Mouse (Mus musculus) heart, embryonic 14.5 days (tissue): Measurements from ENCODE around the gene Cyp26c1. TPM values are rescaled to one million over a fixed set of nuclear protein-coding genes. Genes with fewer than 3 reads are reported as not detected.

ENCODE experiments used
- ATAC-seq: fragments of 200-750 bp; cut with Nextera tagmentation; 2 replicates; pipeline ENCODE4 v1.8.0; 2017; ENCODE audit warnings: low read depth, moderate TSS enrichment; ENCODE audit not compliant: insufficient number of reproducible peaks, insufficient read depth, low FRiP score
- H3K27ac ChIP-seq, 2 experiments: fragments of 200-500 bp in 1 of 2; fragments of 300-500 bp in 1 of 2; sonication (generic) in 1 of 2; replicated peaks in 1 of 2; 2 replicates each; pipeline ENCODE4 v1.5.1; 2012 to 2014; ENCODE audit warnings: low read depth in 2 of 2, low read length in 2 of 2, control low read depth in 1 of 2, mild to moderate bottlenecking in 1 of 2, mixed read lengths in 1 of 2; ENCODE audit not compliant: control insufficient read depth in 1 of 2, insufficient read depth in 1 of 2
- H3K27me3 ChIP-seq: fragments of 300-500 bp; sonication (generic); 2 replicates; pipeline ENCODE4 v1.6.1; 2014; ENCODE audit warnings: mild to moderate bottlenecking, low read length, control low read depth; ENCODE audit not compliant: control insufficient read depth, insufficient read depth
- H3K36me3 ChIP-seq: fragments of 300-500 bp; sonication (generic); 2 replicates; pipeline ENCODE4 v1.6.1; 2014; ENCODE audit warnings: mild to moderate bottlenecking, control low read depth, low read length, mixed read lengths; ENCODE audit not compliant: control insufficient read depth, insufficient read depth
- H3K4me1 ChIP-seq, 2 experiments: fragments of 200-500 bp in 1 of 2; fragments of 300-500 bp in 1 of 2; sonication (generic) in 1 of 2; 2 replicates each; pipeline ENCODE4 v1.6.1; 2012 to 2014; ENCODE audit warnings: low read length in 2 of 2, control low read depth in 1 of 2, mixed read lengths in 1 of 2; ENCODE audit not compliant: control insufficient read depth in 2 of 2, insufficient read depth in 2 of 2
- H3K4me2 ChIP-seq: fragments of 300-500 bp; sonication (generic); 2 replicates; pipeline ENCODE4 v1.6.1; 2014; ENCODE audit warnings: mild to moderate bottlenecking, low read length
- H3K4me3 ChIP-seq, 2 experiments: fragments of 200-500 bp in 1 of 2; fragments of 300-500 bp in 1 of 2; sonication (generic) in 1 of 2; 2 replicates each; pipeline ENCODE4 v1.5.1; 2012 to 2014; ENCODE audit warnings: low read length in 2 of 2, mild to moderate bottlenecking in 2 of 2, control low read depth in 1 of 2, low read depth in 1 of 2, moderate library complexity in 1 of 2; ENCODE audit not compliant: control insufficient read depth in 1 of 2, insufficient read depth in 1 of 2
- H3K9ac ChIP-seq: fragments of 300-500 bp; sonication (generic); 2 replicates; pipeline ENCODE4 v1.6.1; 2014; ENCODE audit warnings: mild to moderate bottlenecking, low read length
- H3K9me3 ChIP-seq: fragments of 300-500 bp; sonication (generic); 2 replicates; pipeline ENCODE4 v1.6.1; 2016; ENCODE audit warnings: low read length, control low read depth; ENCODE audit not compliant: control insufficient read depth
- whole genome bisulfite sequencing: fragments of 180-500 bp; shearing (Covaris S2); extraction: QIAGEN DNeasy Blood & Tissue Kit; methylation state at CpG from one replicate; pipeline ENCODE4 v1.1.7; 2014; 5-methylcytosine and 5-hydroxymethylcytosine counted together
- polyA plus RNA-seq: library from polyadenylated mRNA; unstranded; fragments of >200 nt; fragmentation: Nextera tagmentation; extraction: Ambion mirVana; gene quantifications from 2 replicates; pipeline ENCODE4 v1.2.1, GENCODE M21; 2014

The Cyp26c1 gene
- polyA plus RNA-seq: not detected in 2 replicates

GRCm38 (mm10) chr19:37685281-37685680 is at the start of gene Cyp26c1:
Cyp26c1 (plus strand) TSS chr19:37685581.
- ATAC-seq: no peak
- H3K9me3 ChIP-seq: no peaks in the 10 kb centered on the region
- WGBS: 20% methylated on average over 6 of the region's 6 CpGs
- no peak within 1 kb of the TSS; a peak in 1 of 4 replicates for H3K4me3 ChIP-seq
- H3K27ac ChIP-seq: no peak within 1 kb of the TSS
- H3K36me3 ChIP-seq: peaks cover 4% of the 10 kb centered on the region; the same call in 1 of the 2 replicates
- H3K4me1 ChIP-seq: 0 out of 4 replicates have a peak, but pooled peaks cover 0 to 7% of the 10 kb centered on the region in 2 experiments
- H3K9ac ChIP-seq: no peak within 1 kb of the TSS
- no peak within 1 kb of the TSS for H3K4me2 ChIP-seq
- peaks cover 78% of the 10 kb centered on the region for H3K27me3 ChIP-seq

DNA sequence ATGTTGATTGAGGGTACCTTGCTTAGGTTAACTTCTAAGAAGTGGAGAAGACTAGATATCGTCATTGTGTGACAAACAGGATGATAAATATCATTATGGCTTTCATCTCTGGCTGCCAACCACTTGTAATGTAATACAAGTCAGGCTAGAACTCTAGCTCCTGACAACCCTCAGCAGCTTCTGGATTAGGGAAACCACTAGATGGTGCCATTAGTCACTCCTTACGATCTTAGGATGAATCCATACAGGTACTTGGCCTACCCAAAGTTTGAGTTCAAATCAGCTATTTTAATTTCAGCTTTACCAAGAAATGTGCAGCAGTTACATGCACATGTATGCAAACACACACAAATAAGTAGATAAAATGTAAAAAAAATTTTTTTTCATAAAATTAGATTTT is 37.4 kb upstream of the Cyp26c1 start:
- Histone ChIP-seq H3K9ac (no peak overlapping the region), H3K9me3 (no peaks in the 10 kb centered on the region), H3K27me3 (no peaks in the 10 kb centered on the region), H3K4me3 (no peak overlapping the region), H3K27ac (no peak overlapping the region), H3K4me2 (no peak overlapping the region), H3K4me1 (no peaks in the 10 kb centered on the region), H3K36me3 (no peaks in the 10 kb centered on the region)
- 34% methylated on average over 2 of the region's 2 CpGs for WGBS
- no peak for ATAC-seq

DNA sequence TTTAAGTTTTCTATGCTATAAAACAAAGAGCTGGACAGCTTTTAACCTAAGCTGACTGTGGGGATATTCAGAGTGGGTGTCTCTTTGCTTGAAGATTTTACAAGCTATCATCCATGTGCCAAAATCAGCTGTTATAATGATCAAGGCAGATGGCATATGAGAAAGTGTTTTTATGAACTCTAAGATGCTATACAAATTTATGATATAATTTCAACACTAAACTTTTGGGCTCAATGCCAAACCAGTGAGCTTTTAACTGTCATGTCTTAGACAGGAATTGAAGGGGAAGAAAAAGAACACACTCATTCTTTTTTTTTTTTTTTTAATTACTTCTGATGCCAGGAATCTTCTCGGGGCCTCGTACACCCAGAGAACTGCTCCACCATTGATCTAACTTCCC is 34.9 kb upstream of the Cyp26c1 start:
- WGBS: 71% methylated on average over 2 of the region's 2 CpGs
- H3K27me3 ChIP-seq: no peaks in the 10 kb centered on the region
- no peak overlapping the region for H3K4me2 ChIP-seq
- H3K27ac ChIP-seq: no peak overlapping the region
- ATAC-seq: no peak
- H3K4me1 ChIP-seq: no peaks in the 10 kb centered on the region
- H3K4me3 ChIP-seq: no peak overlapping the region
- no peaks in the 10 kb centered on the region for H3K9me3 ChIP-seq
- H3K9ac ChIP-seq: no peak overlapping the region
- H3K36me3 ChIP-seq: no peaks in the 10 kb centered on the region

GRCm38 (mm10) chr19:37654012-37654411 is 31.4 kb upstream of the Cyp26c1 start:
- no peak overlapping the region for H3K4me2 ChIP-seq
- no peak overlapping the region for H3K27ac ChIP-seq
- ATAC-seq: no peak
- H3K4me3 ChIP-seq: no peak overlapping the region
- no peaks in the 10 kb centered on the region for H3K27me3 ChIP-seq
- H3K36me3 ChIP-seq: no peaks in the 10 kb centered on the region
- WGBS: 43% methylated on average over 5 of the region's 5 CpGs
- H3K9me3 ChIP-seq: no peaks in the 10 kb centered on the region
- H3K9ac ChIP-seq: no peak overlapping the region
- no peaks in the 10 kb centered on the region; a peak in 2 of 4 replicates for H3K4me1 ChIP-seq

GRCm38 (mm10) chr19:37656441-37656840 is 28.9 kb upstream of the Cyp26c1 start:
- no peaks in the 10 kb centered on the region for H3K9me3 ChIP-seq
- H3K9ac ChIP-seq: no peak overlapping the region
- no peak overlapping the region for H3K4me3 ChIP-seq
- no peaks in the 10 kb centered on the region for H3K36me3 ChIP-seq
- H3K4me2 ChIP-seq: no peak overlapping the region
- H3K27ac ChIP-seq: no peak overlapping the region
- ATAC-seq: no peak
- H3K4me1 ChIP-seq: no peaks in the 10 kb centered on the region; a peak in 2 of 4 replicates
- no peaks in the 10 kb centered on the region for H3K27me3 ChIP-seq
- WGBS: 15% methylated on average over 9 of the region's 9 CpGs

GRCm38 (mm10) chr19:37665256-37665655 is 20.1 kb upstream of the Cyp26c1 start:
- no peak for ATAC-seq
- Histone ChIP-seq H3K4me2 (no peak overlapping the region), H3K4me3 (no peak overlapping the region), H3K4me1 (no peaks in the 10 kb centered on the region), H3K36me3 (no peaks in the 10 kb centered on the region), H3K27ac (no peak overlapping the region), H3K9me3 (no peaks in the 10 kb centered on the region), H3K27me3 (no peaks in the 10 kb centered on the region), H3K9ac (no peak overlapping the region)
- 75% methylated on average over 6 of the region's 6 CpGs for WGBS

GRCm38 (mm10) chr19:37667855-37668594 is 17.4 kb upstream of the Cyp26c1 start:
- H3K9ac ChIP-seq: no peak overlapping the region
- H3K4me3 ChIP-seq: no peak overlapping the region
- no peaks in the 10 kb centered on the region for H3K4me1 ChIP-seq
- no peaks in the 10 kb centered on the region for H3K9me3 ChIP-seq
- no peak overlapping the region for H3K27ac ChIP-seq
- no peak for ATAC-seq
- H3K4me2 ChIP-seq: no peak overlapping the region
- no peaks in the 10 kb centered on the region for H3K27me3 ChIP-seq
- no peaks in the 10 kb centered on the region for H3K36me3 ChIP-seq
- WGBS: 59% methylated on average over 13 of the region's 13 CpGs

DNA sequence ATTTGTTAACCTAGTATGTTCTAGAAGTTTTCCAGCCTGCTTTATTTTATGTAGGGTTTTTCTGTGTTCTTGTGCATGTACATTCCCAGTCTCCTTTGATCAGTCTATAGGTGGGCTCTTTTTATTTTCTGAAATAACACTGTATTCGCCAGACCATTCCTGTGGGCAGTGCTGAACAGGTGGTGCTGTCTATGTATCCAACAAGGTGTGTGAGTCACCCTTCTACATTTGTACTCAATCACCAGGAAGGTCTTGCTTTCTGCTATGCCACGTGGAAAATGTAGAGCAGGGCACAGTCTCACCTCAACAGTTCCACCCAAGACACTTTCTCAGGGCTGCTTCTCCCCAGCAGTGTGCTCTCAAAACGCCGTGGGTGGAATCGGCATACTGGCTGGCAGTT is 16.7 kb upstream of the Cyp26c1 start:
- Histone ChIP-seq H3K9ac (no peak overlapping the region), H3K9me3 (no peaks in the 10 kb centered on the region), H3K27me3 (no peaks in the 10 kb centered on the region), H3K4me1 (no peaks in the 10 kb centered on the region), H3K4me3 (no peak overlapping the region), H3K4me2 (no peak overlapping the region), H3K27ac (no peak overlapping the region), H3K36me3 (no peaks in the 10 kb centered on the region)
- no peak for ATAC-seq
- WGBS: 88% methylated on average over 5 of the region's 5 CpGs
